Mouse (Mus musculus) cerebellum, adult 18-20 months (tissue): ENCODE results near the gene Cdyl.

Source experiments
- DNase-seq, 2 experiments: peaks; one replicate each; pipeline ENCODE4 v3.0.0; 2021

The Cdyl gene

GRCm38 (mm10) chr13:35659406-35659985 lies at the start of gene Cdyl:
Cdyl (plus strand) TSS chr13:35659833.
- no peak for DNase-seq

DNA sequence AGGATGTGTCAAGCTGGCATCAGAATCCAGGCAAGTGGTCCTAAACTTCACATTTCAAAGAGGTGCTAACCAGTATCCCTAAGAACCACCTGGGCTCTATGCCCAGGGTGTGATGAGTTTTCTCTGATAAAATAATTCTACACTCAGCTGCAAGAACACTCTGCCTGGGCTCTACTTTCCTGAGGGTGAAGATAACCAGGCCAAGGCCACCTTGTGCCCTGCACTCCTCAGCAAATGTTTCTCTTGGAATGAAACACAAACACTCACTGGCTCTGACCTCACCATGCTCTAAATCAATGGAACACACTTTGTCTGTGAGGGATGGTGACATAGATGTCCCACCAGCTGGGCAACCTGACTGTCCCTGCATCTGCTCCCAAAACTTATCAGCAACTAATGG lies 48.9 kb upstream of the Cdyl start:
- no peak for DNase-seq

GRCm38 (mm10) chr13:35612506-35612905 lies 47.1 kb upstream of the Cdyl start:
- DNase-seq: no peak

DNA sequence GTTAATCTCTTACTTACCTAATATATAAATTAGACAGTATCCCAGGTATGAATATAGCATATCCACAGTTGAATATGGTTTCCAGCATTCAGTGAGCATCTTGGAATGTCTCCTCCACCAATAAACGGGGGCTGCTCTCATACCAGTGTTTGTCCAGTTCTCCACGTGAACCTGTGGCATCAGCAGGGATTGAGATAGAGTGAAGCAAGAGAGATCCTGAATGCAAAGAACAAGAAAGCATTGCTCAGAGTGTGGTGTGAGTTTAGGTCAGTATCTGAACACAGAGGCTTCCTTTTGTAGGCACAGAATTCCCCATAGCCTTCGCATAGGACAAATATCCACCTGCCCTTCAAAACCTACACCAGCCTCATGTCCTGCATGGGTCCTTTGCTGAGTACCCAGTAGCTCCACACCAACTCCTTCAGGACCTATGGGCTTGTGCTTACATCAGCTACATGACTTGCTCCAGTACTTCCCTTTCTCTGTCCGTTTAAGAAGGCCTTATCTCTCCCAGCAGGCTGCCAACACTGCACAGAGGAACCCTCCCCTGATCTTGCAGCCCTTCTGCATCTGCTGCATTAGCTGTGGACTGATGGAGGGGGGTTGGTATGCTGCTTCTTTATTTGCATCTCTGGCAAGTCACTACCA lies 44.7 kb upstream of the Cdyl start:
- DNase-seq: no peak

- no peak for DNase-seq
Measured at GRCm38 (mm10) chr13:35616524-35617099, 43.0 kb upstream of the Cdyl start.

GRCm38 (mm10) chr13:35619356-35619755 lies 40.3 kb upstream of the Cdyl start:
- peak in 1 of 2 experiments; percentile 6 for DNase-seq

DNA sequence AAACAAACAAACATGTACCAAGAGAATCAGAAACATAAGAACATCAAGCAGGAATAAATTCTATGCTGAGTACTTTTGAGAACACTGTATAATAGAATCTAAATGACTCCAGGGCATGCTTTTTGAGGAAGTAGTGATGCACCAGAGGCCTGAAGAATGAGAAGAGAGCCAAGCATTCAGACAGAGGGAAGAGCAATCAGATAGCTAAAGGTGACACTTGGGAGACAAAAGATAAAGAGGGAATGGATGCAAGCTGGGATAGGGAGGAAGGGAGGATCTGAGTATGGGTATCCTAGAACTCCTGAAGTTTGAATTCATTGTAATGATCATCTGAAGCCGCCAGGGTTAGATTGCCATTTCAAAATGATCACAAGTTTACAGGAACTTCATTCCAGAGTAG lies 38.9 kb upstream of the Cdyl start:
- no peak for DNase-seq

- no peak for DNase-seq
Measured at GRCm38 (mm10) chr13:35624831-35625230, 34.8 kb upstream of the Cdyl start.

- DNase-seq: no peak
Measured at GRCm38 (mm10) chr13:35625556-35625955, 34.1 kb upstream of the Cdyl start.

GRCm38 (mm10) chr13:35627319-35627718 lies 32.3 kb upstream of the Cdyl start:
- no peak for DNase-seq

DNA sequence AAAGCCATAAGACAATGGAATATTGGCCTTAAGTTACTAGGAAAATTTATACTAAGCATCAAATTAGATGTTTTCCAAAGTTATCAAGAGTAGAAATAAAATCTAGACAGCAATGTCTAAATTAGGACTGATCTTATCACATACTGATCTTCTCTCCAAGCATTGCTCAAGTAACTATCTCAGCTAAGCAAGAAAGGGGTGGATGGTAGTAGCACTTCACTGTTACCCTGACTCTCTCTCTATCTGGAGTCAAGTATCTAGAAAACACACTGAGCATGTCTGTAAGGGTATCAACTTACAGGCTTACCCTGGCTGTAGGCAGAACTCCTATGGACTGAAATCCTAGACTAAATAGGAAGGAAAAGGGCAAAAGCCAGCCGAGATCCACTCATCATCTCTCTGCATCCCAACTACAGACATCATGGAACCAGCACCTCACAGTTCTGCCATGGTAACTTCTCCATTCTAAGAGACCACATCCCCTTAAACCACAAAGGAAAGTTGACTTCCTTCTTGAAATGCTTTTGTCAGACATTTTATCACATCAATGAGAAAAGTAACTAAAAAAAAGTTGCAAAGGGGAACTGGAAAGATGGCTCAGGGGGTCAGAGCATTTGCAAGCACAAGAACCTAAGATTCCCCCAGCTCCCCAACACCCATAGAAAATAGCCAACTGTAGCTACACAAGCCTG lies 12.4 kb upstream of the Cdyl start:
- no peak for DNase-seq

DNA sequence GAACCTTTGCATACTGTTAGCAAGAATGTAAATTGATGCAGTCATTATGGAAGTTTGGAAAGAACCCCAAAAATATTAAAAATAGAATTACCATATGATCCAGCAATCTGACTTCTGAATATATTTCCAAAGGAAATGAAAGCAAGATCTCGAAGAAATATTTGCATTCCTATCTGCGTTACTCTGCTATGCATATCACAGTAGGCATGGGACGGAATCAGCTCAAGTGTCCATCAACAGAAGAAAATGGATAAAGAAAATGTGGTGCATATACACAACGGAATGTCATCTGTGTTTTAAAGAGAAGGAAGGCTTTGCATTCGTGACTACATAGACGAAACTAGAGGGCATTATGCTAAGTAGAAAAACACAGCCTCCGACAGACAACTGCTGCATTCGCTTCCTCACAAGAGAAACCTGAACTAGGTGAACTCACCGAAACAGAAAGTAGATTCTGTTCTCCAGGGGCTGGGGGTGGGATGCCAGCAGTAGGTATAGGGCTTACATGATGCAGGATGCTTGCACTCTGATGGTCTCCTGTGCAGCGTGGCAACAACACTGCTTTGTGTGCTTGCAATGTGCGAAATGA lies 9.3 kb upstream of the Cdyl start:
- DNase-seq: no peak

DNA sequence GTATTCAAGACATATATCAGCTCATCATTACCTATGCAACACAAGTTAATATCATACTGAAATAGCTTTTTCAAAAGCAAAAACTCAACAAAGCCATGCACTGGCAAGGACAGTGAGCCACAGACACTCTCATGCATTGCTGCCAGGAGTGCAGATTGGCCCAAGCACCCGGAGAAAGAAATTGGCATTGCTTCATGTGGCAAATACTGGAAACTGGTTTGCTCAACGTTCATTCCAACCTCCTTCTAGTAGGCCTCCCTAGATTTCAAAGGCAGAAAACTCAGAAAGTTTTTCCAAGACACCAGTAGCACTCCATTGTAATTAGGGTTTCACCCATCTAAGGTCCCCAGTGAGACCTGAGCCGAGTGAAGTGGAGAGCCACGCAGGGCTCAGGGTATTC lies 6.8 kb upstream of the Cdyl start:
- DNase-seq: peak; percentile 36 to 48

- no peak for DNase-seq
Measured at GRCm38 (mm10) chr13:35656853-35657252, 2.8 kb upstream of the Cdyl start.

GRCm38 (mm10) chr13:35665456-35665855 lies 5.8 kb downstream of the Cdyl start:
- no peak for DNase-seq

DNA sequence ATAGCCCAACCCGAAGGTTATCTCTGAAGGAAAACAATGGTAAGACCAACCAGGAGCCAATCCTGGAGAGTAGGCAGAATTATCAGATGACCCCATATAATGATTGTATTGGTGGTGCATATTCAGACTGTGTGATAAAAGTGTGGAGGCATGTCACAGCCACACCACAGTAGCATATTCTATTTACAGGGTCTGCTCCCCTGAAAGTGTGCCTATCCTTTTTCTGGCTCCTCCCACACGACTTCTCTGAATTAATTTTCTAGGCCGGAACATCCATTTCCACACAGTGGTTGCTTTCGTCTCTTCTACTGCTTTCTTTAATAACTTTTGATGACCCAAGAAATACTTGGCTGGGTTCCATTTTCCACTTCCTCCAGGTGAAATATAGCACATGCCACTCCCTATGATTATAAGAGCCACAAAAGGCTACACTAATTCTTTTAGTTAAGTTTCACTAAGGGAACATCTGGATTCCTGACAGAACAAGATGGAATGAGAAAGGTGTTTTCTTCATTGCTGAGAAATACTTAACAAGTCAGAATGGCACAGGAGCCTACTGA lies 10.4 kb downstream of the Cdyl start:
- no peak for DNase-seq

GRCm38 (mm10) chr13:35670875-35671274 lies 11.2 kb downstream of the Cdyl start:
- DNase-seq: no peak

DNA sequence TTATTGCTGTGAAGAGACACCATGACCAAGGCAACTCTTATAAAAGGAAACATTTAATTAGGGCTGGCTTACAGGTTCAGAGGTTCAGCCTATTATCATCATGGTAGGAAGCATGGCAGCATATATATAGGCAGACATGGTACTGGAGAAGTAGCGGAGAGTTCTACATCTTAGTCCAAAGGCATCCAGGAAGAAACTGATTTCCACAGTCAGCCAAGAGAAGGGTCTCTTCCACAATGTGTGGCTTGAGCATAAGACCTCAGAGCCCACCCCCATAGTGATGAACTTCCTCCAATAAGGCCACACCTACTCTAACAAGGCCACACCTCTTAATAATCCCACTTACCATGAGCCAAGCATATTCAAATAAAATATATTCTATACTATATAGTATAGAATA lies 17.3 kb downstream of the Cdyl start:
- DNase-seq: no peak

DNA sequence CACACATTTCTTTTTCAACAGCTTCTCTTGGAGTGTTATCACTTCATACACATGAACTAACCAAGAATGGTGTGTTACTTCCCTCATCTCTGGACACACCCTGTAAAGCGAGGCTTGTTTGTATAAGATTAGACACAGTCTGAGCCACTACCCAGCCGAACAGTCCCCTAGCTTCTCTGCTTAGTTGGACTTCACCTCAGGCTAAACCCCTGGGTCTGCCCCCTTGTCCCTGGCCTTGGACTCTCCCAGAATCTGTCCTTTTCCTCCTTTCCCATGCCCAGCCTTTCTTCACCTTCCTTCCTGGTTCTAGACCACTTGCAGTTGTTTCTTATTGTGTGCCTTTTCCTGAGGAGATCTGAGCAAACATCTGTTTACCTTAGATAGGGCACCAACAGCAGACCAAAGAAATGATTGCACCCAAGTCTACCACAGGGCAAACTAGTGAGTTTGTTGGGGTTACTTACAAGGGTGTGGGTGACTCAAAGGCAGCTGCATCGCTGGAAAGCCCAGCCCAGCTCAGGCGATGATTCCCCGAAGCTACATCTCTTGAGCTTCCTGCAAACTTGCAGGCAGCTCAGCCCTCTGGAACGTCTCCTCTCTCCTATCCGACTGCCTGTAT lies 17.9 kb downstream of the Cdyl start:
- DNase-seq: no peak

GRCm38 (mm10) chr13:35678691-35679090 lies 19.1 kb downstream of the Cdyl start:
- DNase-seq: no peak

DNA sequence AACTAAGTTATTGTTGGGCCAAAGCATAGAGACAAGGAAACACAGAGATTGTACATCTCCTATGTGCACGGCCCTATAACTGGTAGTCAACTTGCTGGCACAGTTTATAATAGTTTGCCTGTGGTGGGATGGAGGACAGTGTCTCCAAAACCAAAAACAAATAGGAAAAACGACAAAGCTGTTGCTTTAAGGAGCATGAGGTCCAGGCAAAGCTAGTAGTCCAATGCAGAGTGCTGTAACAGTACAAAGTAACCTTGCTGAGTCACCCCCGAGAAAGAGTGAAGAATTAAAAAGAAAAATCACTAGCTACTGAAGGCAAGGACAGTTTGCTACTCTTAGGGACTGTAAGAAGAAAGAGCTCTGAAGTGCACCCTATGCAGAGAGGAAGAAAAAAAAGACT lies 21.7 kb downstream of the Cdyl start:
- no peak for DNase-seq

DNA sequence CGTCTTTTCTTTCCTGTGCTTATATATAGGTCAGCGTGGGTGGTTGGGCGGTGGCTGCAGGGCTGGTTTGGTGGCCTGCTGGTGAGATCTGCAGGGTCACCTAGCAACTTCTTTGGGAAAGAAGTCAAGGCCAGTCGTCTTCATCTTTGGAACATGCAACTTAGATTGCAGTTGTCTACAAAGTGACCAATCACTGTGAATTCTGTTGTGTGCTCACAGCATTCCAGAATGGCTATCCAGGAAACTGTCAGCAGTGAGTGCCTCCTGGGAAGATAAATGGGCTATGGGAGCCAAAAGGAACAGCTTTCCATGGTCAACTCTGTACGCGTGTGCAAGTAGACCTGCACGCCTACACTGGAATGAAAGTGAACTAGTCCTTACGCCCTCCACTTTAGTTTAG lies 26.6 kb downstream of the Cdyl start:
- DNase-seq: no peak

- DNase-seq: no peak
Measured at GRCm38 (mm10) chr13:35689560-35689959, 29.9 kb downstream of the Cdyl start.
